Mouse (Mus musculus): ENCODE results near the gene Nt5c3b. TPM values are rescaled to one million over a fixed set of nuclear protein-coding genes. Genes with fewer than 3 reads are reported as not detected.
A peak's percentile ranks its signal among the peaks of the same experiment; 100 is the strongest.

Nt5c3b gene
- polyA plus RNA-seq, 1 experiment from 2014 or later, result 120 TPM

DNA sequence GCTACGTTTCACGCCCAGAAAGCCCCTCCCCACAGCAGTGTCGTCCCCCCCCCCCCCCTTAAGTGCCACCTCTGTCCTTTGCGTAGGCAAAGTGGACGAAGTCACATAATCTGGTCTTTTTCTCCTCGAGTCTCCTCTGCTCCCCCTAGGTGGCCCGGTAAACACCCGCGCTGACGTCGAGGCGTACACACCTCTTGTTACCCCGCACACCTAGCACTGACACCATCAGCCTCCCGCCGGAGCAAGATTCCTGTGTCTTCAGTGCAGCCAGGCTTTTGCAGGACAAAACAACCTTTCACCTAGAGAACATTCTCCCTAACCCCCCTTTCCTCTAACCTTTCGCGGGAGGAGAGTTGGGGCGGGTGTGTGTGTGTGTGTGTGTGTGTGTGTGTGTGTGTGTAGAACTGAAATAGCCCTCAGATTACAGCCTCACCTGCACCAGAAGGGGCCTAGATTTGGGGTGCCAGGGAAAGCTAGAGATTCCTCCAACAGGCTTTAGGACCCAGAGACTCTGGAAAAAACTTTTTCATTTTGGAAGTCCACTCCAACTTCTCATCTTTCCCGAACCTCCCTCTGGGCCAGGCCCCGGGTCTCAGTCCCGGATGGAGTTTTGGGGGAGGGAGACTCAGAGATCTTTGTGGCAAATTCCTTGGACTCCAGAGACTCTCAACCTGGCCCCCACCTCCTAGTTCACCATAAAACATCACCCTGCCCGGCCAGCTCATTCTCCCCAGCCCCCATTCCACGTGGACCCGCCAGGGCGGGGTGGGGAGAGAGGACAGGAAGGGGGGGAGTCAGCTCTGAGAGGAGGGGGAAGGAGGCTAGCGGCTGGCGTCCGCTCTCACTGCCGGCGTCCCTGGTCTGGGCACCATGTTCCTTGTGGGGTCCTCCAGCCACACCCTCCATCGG, 26.4 kb downstream of the Nt5c3b start, which contains the start of gene Fkbp10:
TSS of gene Fkbp10 (plus strand) at position 784 of the 909 bp plus-strand sequence.
- H3K36me3 ChIP-seq, result no peaks in the 10 kb centered on the region; the same call in 1 of the 2 replicates
- no peaks in the 10 kb centered on the region for H3K9me3 ChIP-seq (replicated peaks)
- H3K27me3 ChIP-seq (ENCODE audit: low read depth, poor library complexity, severe bottlenecking), result peaks cover 48% of the 10 kb centered on the region
- under 1% methylated on average over 30 of the region's 31 CpGs for WGBS
- peaks cover 47% of the 10 kb centered on the region for H3K4me1 ChIP-seq
- peak within 1 kb of the TSS; percentile 77 for H3K4me3 ChIP-seq
- DNase-seq (ENCODE audit: low spot score), result peak; percentile 66
- H3K27ac ChIP-seq (replicated peaks), result peak within 1 kb of the TSS; percentile 90

DNA sequence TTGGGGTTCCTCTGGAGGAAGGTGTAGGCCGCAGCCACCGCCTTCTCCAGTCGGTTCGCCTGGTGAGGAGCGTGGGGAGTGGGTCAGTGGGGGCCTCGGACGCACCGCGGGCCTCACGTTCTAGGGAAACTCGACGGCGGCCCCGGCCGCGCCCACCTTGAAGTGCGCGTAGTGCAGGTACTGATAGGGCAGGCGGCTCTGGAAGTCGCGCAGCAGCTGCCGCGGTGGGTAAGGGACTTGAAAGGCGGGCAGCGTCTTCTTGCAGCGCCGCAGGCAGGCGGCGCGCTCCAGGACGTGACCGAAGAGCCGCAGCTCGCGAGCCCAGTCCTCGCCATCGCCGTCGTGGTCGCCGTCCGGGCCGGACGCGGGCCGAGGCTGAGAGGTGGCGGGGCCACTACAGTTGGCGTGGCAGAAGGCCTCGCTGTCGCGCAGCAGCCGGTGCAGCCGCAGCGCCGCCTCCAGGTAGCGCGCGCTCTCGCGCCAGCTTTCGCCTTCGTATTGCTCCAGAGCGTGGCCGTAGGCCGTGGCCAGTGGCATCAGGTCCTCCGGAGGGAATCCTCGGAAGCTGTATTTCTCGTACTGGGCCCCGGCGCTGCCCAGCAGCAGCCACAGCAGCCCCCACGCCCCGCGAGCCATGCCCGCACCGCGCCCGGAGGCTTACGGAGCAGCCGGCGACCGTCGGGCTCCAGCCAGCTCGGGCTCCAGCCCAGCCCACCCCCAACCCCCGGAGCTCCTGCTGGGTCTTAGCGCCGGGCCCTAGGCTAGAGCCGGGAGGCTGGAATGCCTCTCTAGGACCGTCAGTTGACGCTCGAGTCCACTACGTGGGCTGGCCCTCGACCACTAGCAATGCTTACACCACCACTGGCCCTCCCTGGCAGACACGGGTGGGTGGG, 27.3 kb downstream of the Nt5c3b start, which contains the start of gene P3h4:
TSS of gene P3h4 (minus strand) at position 816 of the 893 bp plus-strand sequence.
- Histone ChIP-seq H3K27me3 (ENCODE audit: low read depth, poor library complexity, severe bottlenecking) (peaks cover 48% of the 10 kb centered on the region), H3K36me3 (peaks cover 1% of the 10 kb centered on the region; the same call in 1 of the 2 replicates), H3K9me3 (replicated peaks) (no peaks in the 10 kb centered on the region), H3K4me3 (peak within 1 kb of the TSS; percentile 77), H3K27ac (replicated peaks) (peak within 1 kb of the TSS; percentile 90), H3K4me1 (peaks cover 47% of the 10 kb centered on the region)
- WGBS, result 1% methylated on average over 93 of the region's 93 CpGs
- peak; percentile 90 for DNase-seq (ENCODE audit: low spot score)

DNA sequence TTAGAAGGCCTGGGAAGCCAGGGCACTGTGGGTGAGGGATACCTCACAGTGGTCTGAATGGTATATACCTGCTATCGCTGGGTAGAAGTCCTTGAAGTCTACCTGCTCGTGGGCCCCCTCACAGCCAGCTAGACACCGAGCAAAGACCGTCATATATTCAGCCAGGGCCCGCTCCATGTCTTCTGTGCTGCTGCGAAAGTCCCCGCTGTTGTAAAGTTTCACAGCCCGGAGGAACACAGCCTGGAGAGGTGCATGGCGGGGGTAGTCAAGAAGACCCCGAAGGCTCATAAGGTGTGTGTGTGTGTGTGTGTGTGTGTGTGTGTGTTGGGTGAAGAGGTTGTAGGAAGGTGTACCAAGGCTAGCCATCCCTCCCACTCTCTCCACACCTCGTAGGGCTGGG, 28.1 kb downstream of the Nt5c3b start:
- 77% methylated on average over 11 of the region's 11 CpGs for WGBS
- Histone ChIP-seq H3K9me3 (replicated peaks) (no peaks in the 10 kb centered on the region), H3K4me3 (peak overlapping the region; percentile 77), H3K36me3 (peaks cover 8% of the 10 kb centered on the region), H3K27ac (replicated peaks) (peak overlapping the region; percentile 90; the same call in 1 of the 2 replicates), H3K4me1 (peaks cover 47% of the 10 kb centered on the region), H3K27me3 (ENCODE audit: low read depth, poor library complexity, severe bottlenecking) (peaks cover 48% of the 10 kb centered on the region)
- no peak for DNase-seq (ENCODE audit: low spot score)

DNA sequence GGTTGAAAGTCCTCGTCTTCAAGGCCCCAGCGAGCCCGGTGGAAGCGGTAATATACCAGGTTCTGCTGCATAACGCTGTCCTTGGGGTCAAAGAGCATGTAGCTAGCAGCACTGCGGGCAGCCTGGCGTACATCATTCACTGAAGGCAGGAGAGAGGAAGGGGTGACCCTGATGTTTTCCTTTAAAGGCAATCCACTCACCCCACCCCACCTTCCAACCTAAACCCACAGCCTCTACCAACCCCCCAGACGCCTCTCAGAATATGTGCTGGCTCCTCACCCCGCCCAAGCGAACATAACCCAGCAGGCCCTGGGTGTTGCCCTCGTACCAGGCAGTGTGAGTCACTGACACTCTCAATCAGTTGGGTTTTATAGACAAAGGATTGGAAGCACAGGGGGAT, 29.9 kb downstream of the Nt5c3b start:
- H3K27ac ChIP-seq (replicated peaks), result no peak overlapping the region
- 87% methylated on average over 11 of the region's 11 CpGs for WGBS
- peaks cover 8% of the 10 kb centered on the region for H3K36me3 ChIP-seq
- H3K9me3 ChIP-seq (replicated peaks), result no peaks in the 10 kb centered on the region
- DNase-seq (ENCODE audit: low spot score), result no peak
- peaks cover 41% of the 10 kb centered on the region for H3K27me3 ChIP-seq (ENCODE audit: low read depth, poor library complexity, severe bottlenecking)
- H3K4me1 ChIP-seq, result peaks cover 51% of the 10 kb centered on the region
- no peak overlapping the region for H3K4me3 ChIP-seq

DNA sequence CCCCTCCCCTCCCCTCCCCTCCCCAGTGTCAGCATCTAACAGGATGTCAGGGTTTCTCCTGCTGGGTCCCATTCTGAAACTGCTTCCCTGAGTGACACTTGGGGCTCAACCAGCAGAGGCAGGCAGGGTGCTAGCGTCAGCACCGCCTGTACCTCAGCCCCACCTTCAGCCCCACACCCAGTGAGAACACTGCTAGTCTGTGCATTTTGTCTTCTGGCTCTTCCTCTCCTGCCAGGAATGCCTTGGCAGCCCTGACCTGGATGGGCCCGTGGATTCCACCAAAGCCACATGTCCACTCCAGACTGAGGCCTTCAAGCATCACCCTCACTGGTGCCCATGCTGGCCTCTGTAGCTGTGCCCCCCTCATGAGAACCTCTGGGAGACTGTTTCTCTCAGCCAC, 31.9 kb downstream of the Nt5c3b start:
- no peak overlapping the region for H3K27ac ChIP-seq (replicated peaks)
- H3K4me1 ChIP-seq, result peaks cover 34% of the 10 kb centered on the region
- peaks cover 8% of the 10 kb centered on the region for H3K36me3 ChIP-seq
- peaks cover 20% of the 10 kb centered on the region for H3K27me3 ChIP-seq (ENCODE audit: low read depth, poor library complexity, severe bottlenecking)
- H3K4me3 ChIP-seq, result no peak overlapping the region
- DNase-seq (ENCODE audit: low spot score), result no peak
- 91% methylated on average over 3 of the region's 3 CpGs for WGBS
- no peaks in the 10 kb centered on the region for H3K9me3 ChIP-seq (replicated peaks)

DNA sequence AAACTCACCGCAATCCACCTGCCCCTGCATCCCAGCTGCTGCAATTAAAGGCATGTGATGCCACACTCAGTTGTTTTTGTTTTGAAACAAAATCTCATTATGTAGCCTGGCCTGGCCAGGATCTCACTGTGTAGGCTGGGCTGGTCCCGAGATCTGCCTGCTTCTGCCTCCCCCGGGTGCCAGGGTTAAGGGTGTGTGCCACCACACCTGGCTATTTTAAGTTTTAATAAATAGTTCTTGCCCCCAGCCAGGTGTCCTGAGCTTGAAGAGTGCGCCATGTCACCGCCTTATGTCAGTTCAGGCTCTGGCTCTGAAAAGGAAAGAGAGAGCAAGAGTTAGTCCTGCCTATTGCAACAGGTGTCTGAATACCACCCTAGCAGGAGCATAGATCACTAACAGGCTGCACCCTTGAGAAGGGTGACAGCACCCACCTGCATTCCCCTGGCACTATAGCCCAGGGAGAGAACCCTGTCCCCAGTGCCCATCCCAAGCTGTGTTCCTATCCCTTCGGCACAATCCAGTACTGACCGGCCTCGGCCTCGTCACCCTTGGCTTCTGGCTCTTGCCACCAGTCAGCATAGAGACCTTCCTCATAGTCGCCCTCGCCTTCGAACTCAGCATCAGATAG, 32.7 kb downstream of the Nt5c3b start:
- Histone ChIP-seq H3K27ac (replicated peaks) (no peak overlapping the region), H3K4me3 (no peak overlapping the region), H3K4me1 (peaks cover 27% of the 10 kb centered on the region), H3K36me3 (peaks cover 8% of the 10 kb centered on the region), H3K9me3 (replicated peaks) (no peaks in the 10 kb centered on the region), H3K27me3 (ENCODE audit: low read depth, poor library complexity, severe bottlenecking) (peaks cover 13% of the 10 kb centered on the region)
- no peak for DNase-seq (ENCODE audit: low spot score)
- 92% methylated on average over 12 of the region's 12 CpGs for WGBS

DNA sequence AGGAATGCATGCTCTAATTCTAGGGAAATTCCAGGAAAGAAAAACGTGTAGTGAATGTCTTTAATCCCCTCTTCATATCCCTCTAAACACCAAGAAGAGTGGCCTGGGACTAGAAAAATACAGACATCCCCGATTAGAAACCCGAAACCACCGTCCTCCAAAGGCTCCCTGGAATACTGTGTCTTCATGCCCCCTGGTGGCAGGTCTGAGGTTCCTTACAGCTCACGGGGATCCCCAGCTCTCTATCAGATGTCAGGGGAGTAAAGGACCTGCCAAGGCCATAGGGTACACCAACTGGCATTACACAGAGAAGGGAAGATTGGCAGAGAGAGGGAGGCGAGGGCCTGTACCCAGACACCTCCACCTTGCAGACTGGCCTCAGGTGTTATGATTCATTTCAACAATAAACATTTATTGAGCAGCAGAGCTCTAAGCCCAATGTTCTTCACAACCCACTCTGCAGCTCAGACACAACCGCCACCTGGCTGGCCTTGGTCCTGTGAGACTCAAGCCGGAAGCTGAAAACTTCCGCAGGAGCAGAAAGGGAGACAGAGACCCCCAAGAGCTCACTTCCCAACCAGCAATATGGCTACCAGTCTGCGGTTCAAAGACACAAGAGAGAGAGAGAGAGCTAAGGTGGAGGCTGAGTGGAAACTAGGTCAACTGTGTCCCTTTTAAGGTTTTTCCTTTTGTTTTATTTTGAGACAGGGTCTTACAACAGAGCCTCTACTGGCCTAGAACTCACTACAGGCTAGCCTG, 33.4 kb downstream of the Nt5c3b start:
- peaks cover 6% of the 10 kb centered on the region for H3K27me3 ChIP-seq (ENCODE audit: low read depth, poor library complexity, severe bottlenecking)
- no peak overlapping the region for H3K27ac ChIP-seq (replicated peaks)
- peaks cover 8% of the 10 kb centered on the region for H3K36me3 ChIP-seq
- DNase-seq (ENCODE audit: low spot score), result peak; percentile 53
- H3K9me3 ChIP-seq (replicated peaks), result no peaks in the 10 kb centered on the region
- 46% methylated on average over 10 of the region's 10 CpGs for WGBS
- H3K4me3 ChIP-seq, result no peak overlapping the region
- peaks cover 25% of the 10 kb centered on the region for H3K4me1 ChIP-seq

DNA sequence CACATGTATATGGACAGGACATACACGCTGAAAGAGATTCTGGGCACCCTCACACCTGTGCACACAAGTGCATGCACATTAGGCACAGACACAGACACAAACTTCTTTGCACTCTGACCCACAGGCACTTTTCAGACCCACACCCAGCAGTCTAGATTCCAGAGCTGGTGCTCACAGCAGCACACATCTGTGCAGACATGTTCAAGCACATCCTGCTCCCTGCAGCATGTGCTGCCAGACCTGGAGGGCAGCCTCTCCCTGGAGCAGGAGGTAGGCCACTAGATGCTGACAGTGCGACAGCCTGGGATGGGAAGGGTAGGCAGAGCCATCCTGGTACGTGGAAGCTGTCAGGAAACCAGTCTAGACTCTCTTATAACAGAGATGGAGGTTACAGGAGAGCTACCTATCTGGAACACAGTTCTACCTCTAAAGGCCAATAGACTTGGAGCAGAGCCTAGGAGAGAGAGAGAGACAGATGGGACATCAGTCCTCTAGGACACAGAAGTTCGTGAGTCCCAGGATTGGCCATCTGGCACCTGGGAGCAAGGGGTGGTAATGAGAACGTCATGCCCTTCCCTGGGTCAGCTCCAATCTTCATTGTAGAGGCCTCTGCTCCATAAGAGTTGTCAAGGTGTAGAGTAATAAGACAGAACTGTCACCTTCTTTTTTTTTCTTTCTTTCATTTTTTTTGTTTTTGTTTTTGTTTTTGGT, 34.5 kb downstream of the Nt5c3b start:
- H3K9me3 ChIP-seq (replicated peaks), result no peaks in the 10 kb centered on the region
- H3K4me3 ChIP-seq, result no peak overlapping the region
- peaks cover 8% of the 10 kb centered on the region for H3K36me3 ChIP-seq
- DNase-seq (ENCODE audit: low spot score), result no peak
- 93% methylated on average over 5 of the region's 5 CpGs for WGBS
- H3K4me1 ChIP-seq, result peaks cover 22% of the 10 kb centered on the region
- no peak overlapping the region for H3K27ac ChIP-seq (replicated peaks)
- H3K27me3 ChIP-seq (ENCODE audit: low read depth, poor library complexity, severe bottlenecking), result no peaks in the 10 kb centered on the region

DNA sequence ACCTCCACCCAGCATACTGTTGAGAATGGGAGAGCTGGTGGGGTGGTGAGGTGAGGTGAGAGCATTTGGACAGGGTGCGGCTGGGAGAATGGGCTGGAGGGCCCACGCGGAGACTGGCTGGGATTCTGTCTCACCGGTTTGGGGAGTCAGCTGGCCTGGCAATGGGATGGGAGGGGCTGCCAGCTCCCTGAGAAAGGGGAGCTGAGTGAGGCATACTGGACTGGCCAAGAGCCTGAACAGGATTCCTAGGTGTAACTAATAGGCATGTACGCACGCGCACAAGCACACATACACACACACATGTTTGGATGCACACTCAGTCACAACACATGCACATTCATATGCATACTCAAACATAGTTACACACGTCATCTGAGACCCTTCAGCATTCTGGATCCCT, 35.3 kb downstream of the Nt5c3b start:
- H3K9me3 ChIP-seq (replicated peaks), result no peaks in the 10 kb centered on the region
- no peak overlapping the region for H3K27ac ChIP-seq (replicated peaks)
- peaks cover 8% of the 10 kb centered on the region for H3K36me3 ChIP-seq
- WGBS, result 83% methylated on average over 8 of the region's 8 CpGs
- no peak for DNase-seq (ENCODE audit: low spot score)
- peaks cover 19% of the 10 kb centered on the region for H3K4me1 ChIP-seq
- no peaks in the 10 kb centered on the region for H3K27me3 ChIP-seq (ENCODE audit: low read depth, poor library complexity, severe bottlenecking)
- H3K4me3 ChIP-seq, result no peak overlapping the region

DNA sequence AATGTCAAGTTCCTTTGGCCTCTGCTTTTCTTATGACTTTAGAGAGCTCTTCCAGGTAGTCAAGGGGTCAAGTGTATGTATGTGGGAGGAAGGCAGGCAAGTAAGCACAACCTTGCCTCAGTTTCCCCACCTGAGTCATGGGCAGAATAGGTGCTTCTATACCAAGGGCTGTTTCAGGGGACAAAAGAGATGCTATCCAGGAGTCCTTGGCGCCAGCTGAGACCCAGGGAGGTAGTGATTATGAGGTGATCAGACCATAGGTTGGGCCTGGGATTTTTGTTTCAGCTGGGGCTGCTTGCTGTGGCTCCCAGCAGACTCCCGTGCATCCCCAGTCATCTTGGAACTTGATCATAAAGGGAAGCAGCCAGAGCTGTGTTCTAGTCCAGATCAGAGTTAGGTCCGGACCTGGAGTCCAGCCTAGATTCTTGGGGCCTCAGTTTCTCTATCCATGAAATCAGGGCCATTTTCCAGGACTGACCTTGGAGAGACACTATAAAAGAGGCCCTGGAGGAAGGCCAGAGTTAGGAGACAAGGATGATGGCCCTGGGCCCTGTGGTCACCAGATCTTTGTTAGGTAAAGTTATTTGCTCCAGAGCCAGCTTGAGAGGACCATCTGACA, 37.0 kb downstream of the Nt5c3b start:
- Histone ChIP-seq H3K4me1 (peaks cover 19% of the 10 kb centered on the region), H3K9me3 (replicated peaks) (no peaks in the 10 kb centered on the region), H3K27ac (replicated peaks) (no peak overlapping the region), H3K4me3 (no peak overlapping the region), H3K36me3 (peaks cover 8% of the 10 kb centered on the region), H3K27me3 (ENCODE audit: low read depth, poor library complexity, severe bottlenecking) (0 out of 2 replicates have a peak, but pooled peaks cover 4% of the 10 kb centered on the region)
- DNase-seq (ENCODE audit: low spot score), result no peak
- 82% methylated on average over 3 of the region's 3 CpGs for WGBS

Measured in midbrain, embryonic 10.5 days (tissue).